Mouse (Mus musculus): ENCODE data around the gene Ubtd1.

DNA sequence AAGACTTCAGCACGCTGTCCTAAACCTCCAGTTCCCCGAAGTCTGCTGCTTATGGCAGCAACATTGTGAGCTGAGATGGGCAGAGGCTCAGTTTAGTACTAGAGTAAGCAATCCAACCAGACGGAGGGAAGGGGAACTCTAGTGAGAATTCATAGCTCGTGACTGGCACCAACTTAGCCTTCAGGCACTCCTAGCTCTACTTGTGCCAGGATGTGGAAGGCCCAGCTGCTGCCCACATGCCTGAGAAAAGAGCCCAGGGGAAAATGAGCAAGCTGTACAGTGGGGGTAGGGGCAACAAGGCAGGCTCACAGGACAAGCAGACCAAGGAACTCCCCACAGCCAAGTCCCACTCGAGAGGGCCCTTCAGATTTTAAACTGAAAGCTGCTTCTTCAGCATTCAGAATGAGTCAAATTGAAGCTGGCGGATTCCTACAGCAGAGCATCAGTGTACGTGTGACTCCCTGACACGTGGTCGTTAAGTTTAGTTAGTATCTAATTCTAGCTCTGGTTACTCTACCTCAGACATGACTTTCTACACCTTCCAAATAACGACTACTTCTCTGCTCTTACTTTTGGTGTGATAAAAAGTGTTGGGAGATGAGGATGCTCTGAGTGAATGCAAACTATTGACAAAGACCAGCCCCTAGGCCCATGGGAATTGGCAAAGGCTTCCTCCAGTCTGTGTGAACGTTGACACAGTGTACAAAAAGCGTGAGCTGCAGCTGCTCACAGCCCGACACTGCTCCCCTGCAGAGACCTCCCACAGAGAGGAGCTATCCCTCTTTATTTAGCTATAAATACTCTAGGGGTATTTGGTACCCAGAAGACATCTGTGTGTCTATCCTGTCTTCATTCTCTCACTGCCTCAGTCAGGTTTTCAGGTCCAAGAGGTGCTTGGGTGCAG lies 7.4 kb upstream of the Ubtd1 start:
- TF ChIP-seq CTCF (IDR thresholded peaks at IDR 0.05; ENCODE audit: low read depth, low read length) = no peak
- TF ChIP-seq POLR2A (IDR thresholded peaks at IDR 0.05; ENCODE audit: insufficient read depth, low read length) = no peak
- TF ChIP-seq EP300 (IDR thresholded peaks at IDR 0.05; ENCODE audit: insufficient read depth, low read depth, low read length) = no peak

All from ES-Bruce4 (cell line).